Mouse (Mus musculus) embryonic facial prominence, embryonic 10.5 days (tissue): ENCODE data around the gene Zfp768. TPM values are rescaled to one million over a fixed set of nuclear protein-coding genes. Genes with fewer than 3 reads are reported as not detected.
"Not testable (repeated sequence)": the region's sequence is repeated elsewhere in the genome, so short reads cannot be mapped to it uniquely, and the experiment has no call there.

ENCODE experiments used
- DNase-seq: peaks from one replicate; pipeline ENCODE4 v3.0.0-alpha.2; 2017; ENCODE audit warnings: low spot score
- H3K27ac ChIP-seq: fragments of 300-500 bp; sonication (generic); replicated peaks from 2 replicates; pipeline ENCODE4 v1.5.1; 2016; ENCODE audit warnings: mild to moderate bottlenecking
- H3K27me3 ChIP-seq: fragments of 300-500 bp; sonication (generic); replicated peaks from 2 replicates; pipeline ENCODE4 v1.6.1; 2016; ENCODE audit warnings: low read depth, mild to moderate bottlenecking; ENCODE audit not compliant: poor library complexity, severe bottlenecking
- H3K36me3 ChIP-seq: fragments of 300-500 bp; sonication (generic); replicated peaks from 2 replicates; pipeline ENCODE4 v1.6.1; 2016; ENCODE audit warnings: mild to moderate bottlenecking, moderate library complexity
- H3K4me1 ChIP-seq: fragments of 300-500 bp; sonication (generic); 2 replicates; pipeline ENCODE4 v1.6.1; 2016
- H3K4me3 ChIP-seq: fragments of 300-500 bp; sonication (generic); 2 replicates; pipeline ENCODE4 v1.5.1; 2016; ENCODE audit warnings: mild to moderate bottlenecking, moderate library complexity
- H3K9me3 ChIP-seq: fragments of 300-500 bp; sonication (generic); 2 replicates; pipeline ENCODE4 v1.6.1; 2016; ENCODE audit warnings: mild to moderate bottlenecking
- WGBS: fragments of 180-500 bp; shearing (Covaris S2); methylation state at CpG from one replicate; pipeline ENCODE4 v1.1.7; 2016; 5-methylcytosine and 5-hydroxymethylcytosine counted together
- polyA plus RNA-seq: library from polyadenylated mRNA; unstranded; fragments of >200 nt; fragmentation: Nextera tagmentation; extraction: Ambion mirVana; gene quantifications from 2 replicates; pipeline ENCODE4 v1.2.1, GENCODE M21; 2016

Gene Zfp768
- polyA plus RNA-seq, 1 experiment from 2014 or later: 19.7 TPM

DNA sequence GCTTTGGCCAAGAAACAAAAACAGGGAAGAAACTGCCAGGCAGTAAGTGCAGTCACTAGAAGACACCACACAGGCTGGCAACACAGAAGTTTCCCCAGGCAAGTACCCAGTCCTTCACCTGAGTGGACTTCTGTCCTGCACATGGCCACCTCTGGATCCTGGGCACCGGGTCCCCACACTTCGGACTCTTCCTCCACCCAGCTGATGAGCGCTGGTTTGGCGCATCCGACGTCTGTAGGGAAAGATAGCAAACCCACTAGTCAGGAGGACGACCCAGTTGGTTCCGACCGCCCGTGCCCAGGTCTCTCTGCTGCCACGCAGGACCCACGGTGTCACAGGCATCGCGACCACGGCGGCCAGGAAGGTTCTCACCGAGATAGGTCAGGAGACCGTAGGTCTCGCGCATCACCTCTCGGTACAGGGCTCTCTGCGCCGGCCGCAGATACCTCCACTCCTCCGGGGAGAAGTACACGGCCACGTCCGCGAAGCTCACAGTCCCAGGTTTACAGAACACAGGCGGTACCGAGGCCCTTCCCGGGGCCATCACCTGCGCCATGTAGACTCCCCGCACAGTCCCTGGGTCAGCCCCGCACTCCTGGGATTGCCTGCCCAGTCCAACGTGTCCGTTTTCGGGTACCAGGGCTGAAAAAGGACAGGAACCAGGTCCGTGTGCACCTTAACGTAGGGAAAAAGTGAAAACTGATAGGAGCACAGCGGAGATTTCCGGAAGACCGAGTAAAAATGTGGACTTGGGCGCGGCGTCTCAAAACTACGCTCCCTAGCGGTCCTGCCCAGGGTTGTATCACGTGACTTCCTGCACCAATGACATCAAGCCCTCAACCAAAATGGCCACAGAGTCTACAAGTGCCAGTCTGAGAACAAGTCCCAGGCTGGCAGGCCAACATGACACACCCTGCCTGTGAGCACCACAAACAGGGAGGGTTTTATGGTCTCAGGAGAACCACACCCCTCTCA, 30.2 kb upstream of the Zfp768 start, which contains the start of gene Zfp747:
Zfp747 (minus strand) TSS at position 780 of the 975 bp plus-strand sequence.
- WGBS: 4% methylated on average over 49 of the region's 49 CpGs

DNA sequence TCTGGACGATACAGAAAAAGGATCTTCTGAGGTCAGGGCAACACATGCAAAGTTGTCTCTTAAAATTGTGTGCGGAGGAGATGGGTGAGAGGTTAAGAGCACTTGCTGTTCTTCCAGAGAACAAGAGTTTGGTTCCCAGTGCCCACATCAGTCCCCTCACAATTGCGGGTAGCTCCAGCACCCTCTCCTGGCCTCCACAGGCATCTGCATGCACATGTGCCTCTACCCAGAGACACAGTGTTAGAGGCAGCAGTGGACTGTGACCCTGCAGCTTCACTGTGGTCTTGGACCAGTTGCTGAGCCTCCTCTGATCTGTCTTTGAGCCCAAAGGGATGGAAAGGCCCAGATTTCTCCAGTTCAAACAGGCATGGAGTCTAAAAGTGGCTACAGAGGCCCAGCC, 26.5 kb upstream of the Zfp768 start:
- 80% methylated on average over 3 of the region's 3 CpGs for WGBS

More for the DNA sequence above, 30.2 kb upstream of the Zfp768 start, which contains the start of gene Zfp747:
- Histone ChIP-seq H3K36me3 (peaks cover 33% of the 10 kb centered on the region), H3K4me3 (peak within 1 kb of the TSS; percentile 78), H3K27ac (peak within 1 kb of the TSS; percentile 84)
- peak; percentile 87 for DNase-seq
- H3K9me3 ChIP-seq, H3K27me3 ChIP-seq, H3K4me1 ChIP-seq: not testable (repeated sequence)

DNA sequence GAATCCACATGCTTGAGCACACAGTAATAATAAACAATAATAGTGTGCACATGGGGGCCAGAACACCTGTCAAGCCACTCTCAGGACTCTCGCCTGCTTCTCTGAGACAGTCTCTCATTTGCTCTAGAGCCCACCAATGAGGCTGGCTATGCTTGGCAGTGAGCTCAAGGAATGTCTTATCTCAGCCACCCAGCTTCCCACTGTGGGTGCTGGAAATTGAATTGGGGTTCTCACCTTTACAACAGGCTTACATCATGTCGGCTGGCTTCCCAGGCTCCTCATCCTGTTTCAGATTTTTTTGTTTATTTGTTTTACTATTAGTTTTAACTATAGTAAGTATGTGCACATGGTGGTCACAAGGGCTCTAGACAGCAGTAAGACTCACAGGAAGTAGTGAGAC, 25.8 kb upstream of the Zfp768 start:
- H3K9me3 ChIP-seq: peaks cover 10% of the 10 kb centered on the region
- DNase-seq: no peak
- H3K4me1 ChIP-seq: peaks cover 9% of the 10 kb centered on the region
- H3K36me3 ChIP-seq: peaks cover 33% of the 10 kb centered on the region
- no peak overlapping the region for H3K27ac ChIP-seq
- no peak overlapping the region for H3K4me3 ChIP-seq
- H3K27me3 ChIP-seq: no peaks in the 10 kb centered on the region
- 81% methylated on average over 2 of the region's 2 CpGs for WGBS

More for the DNA sequence above, 26.5 kb upstream of the Zfp768 start:
- not testable (repeated sequence) for H3K4me1 ChIP-seq, H3K4me3 ChIP-seq, H3K9me3 ChIP-seq, DNase-seq, H3K27ac ChIP-seq, H3K27me3 ChIP-seq
- H3K36me3 ChIP-seq: peaks cover 33% of the 10 kb centered on the region

DNA sequence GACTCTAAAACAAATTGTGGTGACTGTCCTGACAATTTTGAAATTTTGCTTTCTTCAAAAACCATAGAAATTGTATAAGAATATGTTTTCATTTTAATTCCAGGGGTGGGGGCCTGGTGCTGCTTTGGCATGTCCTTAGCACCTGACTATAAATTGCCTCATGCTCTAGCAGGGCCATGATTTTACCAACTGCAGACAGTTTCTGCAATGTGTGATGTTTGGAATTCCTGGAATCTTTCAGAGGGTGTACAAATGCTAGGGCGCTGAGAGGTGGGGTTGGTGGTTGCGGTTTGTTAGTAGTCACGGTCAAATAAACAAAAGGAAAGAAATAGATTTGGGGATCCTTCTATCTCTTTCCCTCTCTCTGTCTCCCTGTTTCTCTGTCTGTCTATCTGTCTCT, 20.9 kb upstream of the Zfp768 start:
- Histone ChIP-seq H3K27me3 (peaks cover 43% of the 10 kb centered on the region), H3K4me3 (no peak overlapping the region), H3K36me3 (no peaks in the 10 kb centered on the region), H3K9me3 (no peaks in the 10 kb centered on the region), H3K27ac (no peak overlapping the region), H3K4me1 (peaks cover 11% of the 10 kb centered on the region)
- no peak for DNase-seq
- 90% methylated on average over 3 of the region's 3 CpGs for WGBS

DNA sequence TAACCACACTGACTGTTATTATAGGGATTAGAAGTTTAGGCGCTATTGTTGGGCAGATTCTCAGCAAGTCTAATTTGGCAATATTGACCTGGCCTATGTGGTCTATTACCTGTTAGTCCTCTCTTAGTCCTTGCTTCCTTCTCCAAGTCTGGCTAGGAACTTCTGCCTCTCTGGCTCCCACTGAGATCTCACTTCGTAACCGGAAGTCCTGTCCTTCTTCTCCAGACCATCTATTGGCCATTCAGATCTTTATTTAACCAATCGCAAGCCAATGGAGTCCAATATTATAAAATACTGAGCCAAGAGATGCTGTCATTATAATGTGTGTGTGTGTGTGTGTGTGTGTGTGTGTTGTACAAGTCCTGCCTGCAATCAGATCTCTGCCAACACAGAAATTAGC, 18.8 kb upstream of the Zfp768 start:
- peaks cover 11% of the 10 kb centered on the region for H3K4me1 ChIP-seq
- no peaks in the 10 kb centered on the region for H3K36me3 ChIP-seq
- H3K9me3 ChIP-seq: no peaks in the 10 kb centered on the region
- no peak for DNase-seq
- no peak overlapping the region for H3K27ac ChIP-seq
- 51% methylated on average over 4 of the region's 4 CpGs for WGBS
- peaks cover 55% of the 10 kb centered on the region for H3K27me3 ChIP-seq
- H3K4me3 ChIP-seq: peak overlapping the region; percentile 55

DNA sequence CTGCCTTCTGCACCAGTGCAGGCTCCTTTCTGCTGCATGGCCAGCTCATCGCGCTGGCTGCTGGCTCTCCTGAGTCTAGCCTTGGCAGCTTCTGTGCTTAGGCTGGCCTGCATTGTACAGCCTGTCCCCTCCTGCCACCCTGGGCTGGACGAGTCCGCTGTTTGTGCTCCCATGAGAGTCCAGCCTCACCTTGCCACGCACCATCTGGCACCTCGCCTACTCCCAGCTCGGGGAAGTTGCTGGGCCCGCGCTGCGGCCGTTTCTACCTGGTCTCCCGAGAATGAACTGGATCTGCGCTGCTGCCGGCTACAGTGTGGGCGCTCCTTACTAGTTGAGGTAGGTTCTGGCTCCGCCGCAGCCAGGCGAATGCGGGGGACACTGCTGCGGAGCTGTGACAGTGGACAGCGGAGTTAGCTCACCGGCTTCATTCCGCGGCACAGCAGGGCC, 18.1 kb upstream of the Zfp768 start:
- WGBS: under 1% methylated on average over 24 of the region's 24 CpGs
- H3K27ac ChIP-seq: peak overlapping the region; percentile 52; the same call in 1 of the 2 replicates

DNA sequence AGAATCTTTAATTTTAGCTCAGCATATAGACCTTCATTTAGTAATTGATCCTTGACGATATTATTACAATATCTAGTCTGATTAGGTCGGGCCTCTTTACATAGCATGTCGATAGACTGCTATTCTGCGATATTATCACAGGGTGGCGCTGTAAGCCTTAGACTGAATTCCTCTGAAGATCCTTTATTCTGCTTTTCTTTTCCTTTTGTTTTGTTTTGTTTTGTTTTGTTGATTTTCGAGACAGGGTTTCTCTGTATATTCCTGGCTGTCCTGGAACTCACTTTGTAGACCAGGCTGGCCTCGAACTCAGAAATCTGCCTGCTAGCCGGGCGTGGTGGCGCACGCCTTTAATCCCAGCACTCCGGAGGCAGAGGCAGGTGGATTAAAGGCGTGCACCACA, 17.0 kb upstream of the Zfp768 start:
- peak; percentile 34 for DNase-seq
- peak overlapping the region; percentile 26; the same call in 1 of the 2 replicates for H3K4me3 ChIP-seq
- H3K27me3 ChIP-seq: peaks cover 61% of the 10 kb centered on the region
- not testable (repeated sequence) for H3K27ac ChIP-seq, H3K36me3 ChIP-seq, H3K9me3 ChIP-seq
- WGBS: 21% methylated on average over 13 of the region's 13 CpGs
- H3K4me1 ChIP-seq: peaks cover 11% of the 10 kb centered on the region

More for the DNA sequence above, 18.1 kb upstream of the Zfp768 start:
- peak overlapping the region; percentile 55 for H3K4me3 ChIP-seq
- H3K36me3 ChIP-seq: no peaks in the 10 kb centered on the region
- DNase-seq: peak; percentile 55
- no peaks in the 10 kb centered on the region for H3K9me3 ChIP-seq
- peaks cover 11% of the 10 kb centered on the region for H3K4me1 ChIP-seq
- H3K27me3 ChIP-seq: peaks cover 55% of the 10 kb centered on the region

DNA sequence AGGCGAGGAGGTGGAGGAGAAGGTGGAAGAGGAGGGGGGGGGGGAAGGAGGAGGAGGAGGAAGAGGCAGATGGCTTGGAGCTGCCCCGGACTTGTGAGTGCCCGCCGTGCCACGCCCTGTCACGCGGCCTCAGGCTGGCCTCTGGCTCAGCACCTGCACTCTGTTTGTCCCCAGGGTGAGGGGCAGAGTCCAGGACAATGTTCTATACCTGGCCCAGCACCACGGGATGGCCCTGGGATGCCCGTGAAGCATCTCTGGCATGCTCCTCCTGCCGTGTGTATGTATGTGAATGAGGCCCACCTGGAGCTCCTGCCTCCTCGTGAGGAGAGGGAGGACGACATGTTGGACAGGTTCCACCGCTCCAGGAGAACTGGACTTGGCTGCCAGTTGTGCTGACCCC, 16.1 kb upstream of the Zfp768 start:
- Histone ChIP-seq H3K27me3 (peaks cover 61% of the 10 kb centered on the region), H3K27ac (no peak overlapping the region)
- WGBS: 52% methylated on average over 13 of the region's 13 CpGs

DNA sequence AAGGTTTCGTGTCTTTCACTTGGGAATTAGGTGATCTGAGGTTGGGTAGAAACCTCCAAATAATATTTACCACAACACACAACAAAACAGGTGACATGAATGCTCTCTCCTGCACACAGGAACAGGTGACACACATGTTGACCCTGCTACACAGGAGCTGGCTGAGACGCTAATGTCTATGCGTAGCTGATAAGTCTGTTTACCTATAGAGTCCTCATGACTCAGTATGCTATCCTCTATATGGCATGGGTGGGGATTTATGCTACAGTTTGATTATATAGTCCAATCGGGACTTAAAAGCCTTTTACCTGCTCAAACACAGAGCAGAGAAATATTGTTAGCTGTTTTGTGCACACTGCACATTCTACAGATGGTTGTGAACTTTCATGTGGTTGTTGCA, 14.9 kb upstream of the Zfp768 start:
- no peak for DNase-seq
- H3K36me3 ChIP-seq: no peaks in the 10 kb centered on the region
- H3K27ac ChIP-seq: no peak overlapping the region
- H3K27me3 ChIP-seq: peaks cover 54% of the 10 kb centered on the region
- 79% methylated on average over 4 of the region's 4 CpGs for WGBS
- H3K9me3 ChIP-seq: no peaks in the 10 kb centered on the region
- H3K4me1 ChIP-seq: peaks cover 11% of the 10 kb centered on the region
- H3K4me3 ChIP-seq: no peak overlapping the region

More for the DNA sequence above, 16.1 kb upstream of the Zfp768 start:
- Histone ChIP-seq H3K4me1 (peaks cover 11% of the 10 kb centered on the region), H3K36me3 (no peaks in the 10 kb centered on the region), H3K4me3 (no peak overlapping the region), H3K9me3 (no peaks in the 10 kb centered on the region)
- DNase-seq: no peak

DNA sequence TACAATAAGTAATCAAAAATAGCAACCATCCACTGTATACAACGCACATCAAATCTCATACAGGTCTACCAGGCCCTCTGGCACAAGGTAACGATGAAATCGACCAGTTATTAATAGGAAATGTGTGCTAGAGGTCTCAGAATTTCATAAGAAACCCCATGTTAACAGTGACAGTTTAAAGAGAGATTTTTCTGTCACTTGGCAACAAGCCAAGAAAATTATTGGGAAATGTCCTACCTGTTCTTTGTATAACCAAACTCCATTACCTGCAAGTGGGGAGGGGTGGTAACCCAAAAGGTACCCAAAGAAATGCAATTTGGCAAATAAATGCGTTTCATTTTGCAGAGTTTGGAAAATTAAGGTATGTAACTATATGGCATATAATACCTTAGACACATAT, 13.1 kb upstream of the Zfp768 start:
- WGBS: 69% methylated on average over 4 of the region's 4 CpGs
- Histone ChIP-seq H3K27ac (no peak overlapping the region), H3K9me3 (no peaks in the 10 kb centered on the region), H3K27me3 (peaks cover 37% of the 10 kb centered on the region), H3K4me3 (no peak overlapping the region), H3K4me1 (peaks cover 6% of the 10 kb centered on the region), H3K36me3 (no peaks in the 10 kb centered on the region)
- no peak for DNase-seq

DNA sequence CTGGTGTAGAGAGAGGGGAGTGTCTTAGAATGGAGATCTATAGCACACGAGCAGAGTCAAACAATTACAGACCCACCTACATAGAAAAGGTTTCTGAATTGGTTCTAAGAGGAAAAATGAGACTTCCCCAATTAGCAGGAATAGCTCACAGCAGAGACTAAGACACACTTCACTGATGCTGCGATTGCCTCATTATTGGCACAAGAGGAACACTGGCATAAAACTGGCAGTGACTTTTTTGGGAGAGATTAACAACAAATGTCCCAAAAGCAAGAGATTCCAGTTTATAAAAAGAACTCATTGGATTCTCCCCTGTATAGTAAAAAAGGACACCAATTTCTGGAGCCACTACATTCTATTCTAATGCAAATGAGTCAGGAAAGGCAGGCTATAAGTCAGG, 12.5 kb upstream of the Zfp768 start:
- H3K36me3 ChIP-seq: no peaks in the 10 kb centered on the region
- no peak overlapping the region for H3K27ac ChIP-seq
- H3K27me3 ChIP-seq: peaks cover 31% of the 10 kb centered on the region
- H3K9me3 ChIP-seq: no peaks in the 10 kb centered on the region
- H3K4me3 ChIP-seq: no peak overlapping the region
- no peak for DNase-seq
- WGBS: 69% methylated on average over 2 of the region's 2 CpGs
- H3K4me1 ChIP-seq: 0 out of 2 replicates have a peak, but pooled peaks cover 3% of the 10 kb centered on the region

DNA sequence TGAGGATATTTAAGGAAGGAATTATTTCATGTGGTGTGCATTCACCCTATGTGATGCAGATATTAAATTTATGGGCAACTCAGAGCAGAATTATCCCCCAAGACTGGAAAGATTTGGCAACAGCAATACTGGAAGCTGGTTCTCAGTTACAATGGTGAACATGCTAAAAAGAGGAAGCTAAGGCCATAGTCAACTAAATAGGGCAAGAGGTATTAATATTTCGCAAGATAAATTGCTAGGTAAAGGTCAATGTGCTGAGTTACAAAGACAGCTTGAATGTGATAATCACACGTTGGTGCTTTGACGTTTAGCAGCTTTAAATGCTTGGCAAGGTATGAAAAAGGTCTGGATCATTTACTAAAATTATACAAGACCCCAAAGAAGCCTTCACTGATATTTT, 10.4 kb upstream of the Zfp768 start:
- 72% methylated on average over 3 of the region's 3 CpGs for WGBS

More for the DNA sequence above, 10.4 kb upstream of the Zfp768 start:
- H3K27me3 ChIP-seq: peaks cover 14% of the 10 kb centered on the region; the same call in 1 of the 2 replicates
- no peaks in the 10 kb centered on the region for H3K9me3 ChIP-seq
- H3K36me3 ChIP-seq: no peaks in the 10 kb centered on the region
- H3K27ac ChIP-seq: no peak overlapping the region
- DNase-seq: no peak
- no peak overlapping the region for H3K4me3 ChIP-seq
- no peaks in the 10 kb centered on the region for H3K4me1 ChIP-seq
